Mouse (Mus musculus): ENCODE data around the gene Spag17.
A peak's percentile ranks its signal among the peaks of the same experiment; 100 is the strongest.
"Not testable (repeated sequence)": the region's sequence is repeated elsewhere in the genome, so short reads cannot be mapped to it uniquely, and the experiment has no call there.

Spag17 gene

DNA sequence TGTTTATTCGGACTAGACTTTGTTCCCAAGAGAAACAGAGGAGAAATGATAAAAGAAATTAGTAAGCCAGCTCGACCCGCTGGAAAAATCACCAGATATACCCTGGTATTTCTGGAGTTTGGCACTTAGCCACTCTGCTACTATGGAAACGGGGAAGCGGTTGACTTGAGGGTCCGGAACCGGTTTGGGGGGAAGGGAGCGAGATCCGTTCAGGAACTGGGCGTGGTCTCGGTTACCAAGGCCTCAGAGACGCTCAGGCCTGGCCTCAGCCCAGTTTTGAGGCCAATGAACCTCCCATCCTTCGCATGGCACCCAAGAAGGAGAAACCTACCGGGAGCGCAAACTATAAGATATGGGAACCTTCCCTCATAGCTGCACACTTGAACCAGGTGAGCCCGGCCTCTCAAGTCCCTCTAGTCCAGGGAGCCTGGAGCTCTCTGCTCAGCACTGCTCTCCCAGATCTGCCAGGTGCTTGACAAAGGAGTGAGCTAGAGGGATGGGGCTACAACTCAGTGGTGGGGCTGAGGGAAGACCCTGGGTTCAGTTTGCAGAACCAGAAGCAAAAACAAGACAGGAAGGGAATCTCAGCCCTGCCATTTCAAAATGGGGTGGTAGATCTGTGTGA, at the start of gene Spag17:
TSS of gene Spag17 (plus strand) at position 220 of the 625 bp plus-strand sequence.
- DNase-seq (ENCODE audit: low spot score): no peak

DNA sequence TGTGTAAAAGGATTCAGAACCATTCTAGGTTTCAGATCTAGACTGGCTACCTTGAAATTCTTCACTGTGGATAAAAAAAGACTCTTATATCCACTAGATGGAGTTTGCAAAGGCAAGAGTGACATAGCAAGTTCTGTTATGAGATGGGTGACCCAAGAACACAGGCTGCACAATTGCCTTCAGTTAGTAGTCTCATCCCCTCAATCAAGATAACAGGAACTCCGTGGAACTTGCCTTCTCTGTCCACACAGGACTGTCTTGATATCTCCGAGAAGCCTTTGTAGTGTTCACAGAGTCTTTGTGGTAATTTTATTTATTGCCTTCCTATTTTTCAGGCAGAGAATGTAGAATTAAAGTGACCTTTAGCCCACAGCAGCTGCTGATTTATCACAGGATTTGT, 42.9 kb upstream of the Spag17 start:
- DNase-seq (ENCODE audit: low spot score): no peak

DNA sequence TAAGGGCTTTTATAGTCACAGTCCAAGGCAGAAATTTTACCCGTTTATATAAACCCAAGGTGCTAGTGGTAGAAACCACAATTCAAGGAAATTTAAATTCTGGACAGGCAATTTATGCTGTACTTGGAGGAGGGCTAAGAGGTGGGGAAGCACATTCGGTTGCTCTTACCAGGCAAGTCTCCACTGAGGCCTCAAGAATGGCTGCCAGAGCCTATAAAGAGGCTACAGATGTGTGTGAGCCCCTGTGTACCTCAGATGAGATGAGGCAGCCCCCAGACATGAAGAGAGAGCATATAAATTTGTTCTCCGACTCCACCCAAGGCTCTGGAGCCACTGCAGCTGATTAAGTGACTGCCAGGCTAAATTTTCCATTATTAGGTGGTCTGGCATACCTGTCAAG, 42.4 kb upstream of the Spag17 start:
- no peak for DNase-seq (ENCODE audit: low spot score)

DNA sequence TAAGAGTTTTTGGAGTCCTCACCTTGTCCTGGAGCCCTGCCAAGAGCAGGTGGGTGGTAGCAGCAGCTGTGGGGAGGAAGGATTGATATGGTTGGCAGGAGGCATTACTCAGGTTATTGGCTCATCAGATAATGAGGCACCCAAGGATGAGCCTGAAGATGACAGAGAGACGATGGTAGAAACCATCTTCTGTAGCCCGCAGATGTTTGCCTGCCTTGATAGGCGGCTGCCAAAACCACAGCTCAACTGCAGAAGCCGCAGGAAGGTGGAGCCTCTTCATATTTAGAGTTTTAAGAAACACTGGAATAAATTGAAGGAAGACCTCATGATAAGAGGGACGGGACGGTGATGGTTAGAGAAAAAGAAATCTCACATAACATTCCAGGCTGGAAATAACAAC, 42.0 kb upstream of the Spag17 start:
- no peak for DNase-seq (ENCODE audit: low spot score)

DNA sequence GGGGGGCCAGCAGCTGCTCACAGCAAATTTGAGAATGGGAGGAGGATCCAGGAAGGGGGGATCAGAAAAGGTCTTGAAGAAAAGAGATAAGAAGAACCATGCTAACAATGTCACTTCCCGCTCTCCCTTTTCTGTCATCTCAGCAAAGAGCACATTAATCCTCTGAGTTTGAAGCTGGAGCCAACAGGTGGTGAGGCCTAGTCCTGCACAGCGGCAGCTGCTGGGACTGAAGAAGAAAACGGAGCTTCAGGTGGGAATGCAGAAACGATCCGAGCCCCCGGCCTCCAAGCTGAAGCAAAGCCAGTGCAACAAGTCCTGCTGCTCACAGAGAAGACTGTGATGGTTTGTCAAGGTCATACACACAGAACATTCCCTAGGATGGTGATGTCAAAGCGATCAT, 34.3 kb upstream of the Spag17 start:
- no peak for DNase-seq (ENCODE audit: low spot score)

DNA sequence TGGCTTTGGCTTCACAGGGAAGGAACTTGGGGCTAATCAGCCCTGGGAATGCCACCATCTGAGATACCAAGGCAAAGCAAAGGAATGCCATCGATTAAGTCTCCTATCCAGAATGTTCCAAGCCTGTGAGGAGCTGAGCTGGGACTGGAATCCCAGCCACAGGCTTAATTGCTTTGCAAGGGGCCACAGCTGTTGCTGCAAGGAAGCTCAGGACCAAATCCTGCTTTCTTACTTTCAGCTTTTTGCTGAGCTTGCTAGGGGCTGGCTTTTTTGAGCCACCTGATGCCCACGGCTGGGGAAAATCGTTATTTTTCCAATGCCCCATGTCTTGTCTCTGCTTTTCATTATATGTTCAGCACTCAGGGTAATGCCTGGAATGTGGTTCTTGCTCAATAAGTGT, 30.6 kb upstream of the Spag17 start:
- DNase-seq (ENCODE audit: low spot score): no peak

DNA sequence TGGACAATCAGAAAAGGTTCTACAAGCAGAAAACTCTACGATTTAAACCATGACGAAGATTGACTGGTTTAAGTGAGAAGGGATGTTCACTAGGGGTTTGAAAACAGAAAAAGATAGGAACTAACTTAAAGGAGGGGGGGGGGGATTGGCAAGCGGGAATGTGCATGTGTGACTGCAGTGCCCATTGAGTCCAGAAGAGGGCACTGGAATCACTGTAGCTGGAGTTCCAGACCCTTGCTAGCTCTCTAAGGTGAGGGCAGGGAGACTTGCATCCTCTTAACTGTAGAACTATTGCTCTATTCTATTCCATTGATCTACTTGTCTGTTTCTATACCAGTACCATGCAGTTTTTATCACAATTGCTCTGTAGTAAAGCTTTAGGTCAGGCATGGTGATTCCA, 26.3 kb upstream of the Spag17 start:
- DNase-seq (ENCODE audit: low spot score): no peak

DNA sequence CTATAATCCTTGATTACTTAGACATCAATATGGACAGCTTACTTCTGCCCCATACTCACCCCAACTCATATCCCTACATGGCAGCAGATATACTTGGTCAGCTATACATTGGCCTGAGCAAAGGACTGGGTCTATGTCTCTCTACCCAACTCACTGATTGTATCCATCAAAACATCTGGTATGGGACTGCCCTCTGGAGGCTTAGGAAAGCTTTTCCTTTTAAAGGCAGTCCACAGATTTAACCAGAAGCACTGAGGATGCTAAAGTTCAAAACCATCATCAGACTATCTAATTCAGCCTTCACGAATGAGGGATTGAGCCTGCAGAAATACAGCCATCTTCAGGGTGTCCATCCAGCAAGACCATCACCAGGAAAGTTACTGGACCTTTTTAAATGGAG, 20.5 kb upstream of the Spag17 start:
- no peak for DNase-seq (ENCODE audit: low spot score)

DNA sequence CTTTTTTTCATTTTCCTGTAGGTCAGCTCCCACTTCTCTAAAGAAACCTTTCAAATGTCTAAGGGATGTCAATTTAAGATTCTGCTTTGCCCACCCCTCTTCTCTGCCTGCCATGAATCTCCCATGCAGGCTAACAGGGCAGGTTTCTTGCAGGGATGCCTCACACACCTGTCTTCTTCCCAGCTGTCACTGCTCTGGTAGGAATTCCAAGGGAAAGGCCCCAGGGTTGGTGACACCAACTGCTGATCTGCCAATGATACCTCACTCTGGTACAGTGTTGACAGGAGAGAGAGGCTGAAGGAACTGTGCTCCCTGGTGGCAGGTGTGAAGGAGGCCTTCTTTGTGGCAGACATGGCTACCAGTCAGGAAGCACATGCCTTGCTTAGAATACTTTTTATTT, 10.1 kb upstream of the Spag17 start:
- DNase-seq (ENCODE audit: low spot score): no peak

DNA sequence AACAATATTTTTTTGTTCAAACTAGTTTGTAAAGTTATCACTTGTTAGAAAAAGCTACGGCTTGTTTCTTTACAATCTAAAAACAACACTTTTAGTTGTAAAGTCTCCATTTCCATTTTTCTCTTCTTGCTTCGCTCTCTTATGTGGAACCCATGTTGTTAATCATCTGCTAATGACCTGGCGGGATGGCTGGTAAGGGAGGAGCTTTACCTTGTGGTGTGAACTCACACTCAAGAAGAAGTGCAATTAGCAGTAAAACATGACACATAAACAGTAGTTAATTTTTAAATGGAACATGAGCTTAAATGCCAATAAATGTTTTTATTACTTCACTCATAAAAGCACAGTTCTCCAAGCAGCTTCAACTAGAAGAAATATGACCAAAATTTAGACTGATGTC, 3.7 kb upstream of the Spag17 start:
- DNase-seq (ENCODE audit: low spot score): no peak

DNA sequence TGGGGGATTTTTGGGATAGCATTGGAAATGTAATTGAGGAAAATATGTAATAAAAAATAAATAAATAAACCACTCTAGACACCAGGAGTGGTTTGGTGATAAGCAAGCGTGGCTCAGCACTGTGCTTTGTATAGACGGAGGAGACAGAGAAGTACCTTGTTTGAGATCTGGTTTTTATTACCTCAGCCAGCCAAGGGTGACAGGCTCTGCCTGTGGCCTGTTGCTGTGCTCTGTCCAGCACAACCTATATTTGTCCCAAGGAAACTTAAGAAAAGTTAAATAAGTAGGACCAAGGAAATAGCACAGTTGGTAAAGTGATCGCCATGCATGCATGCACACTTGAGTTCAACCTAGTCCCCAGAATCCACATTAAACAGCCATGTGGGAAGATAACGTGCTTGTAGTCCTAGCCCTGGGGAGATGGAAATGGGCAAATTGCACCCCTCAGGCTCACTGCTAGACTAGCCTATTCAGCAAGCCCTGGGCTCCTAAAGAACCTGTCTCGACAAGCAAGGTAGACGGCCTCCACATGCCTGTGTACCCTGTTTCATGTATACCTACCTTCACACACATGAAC, 1.1 kb upstream of the Spag17 start:
- no peak for DNase-seq (ENCODE audit: low spot score)

DNA sequence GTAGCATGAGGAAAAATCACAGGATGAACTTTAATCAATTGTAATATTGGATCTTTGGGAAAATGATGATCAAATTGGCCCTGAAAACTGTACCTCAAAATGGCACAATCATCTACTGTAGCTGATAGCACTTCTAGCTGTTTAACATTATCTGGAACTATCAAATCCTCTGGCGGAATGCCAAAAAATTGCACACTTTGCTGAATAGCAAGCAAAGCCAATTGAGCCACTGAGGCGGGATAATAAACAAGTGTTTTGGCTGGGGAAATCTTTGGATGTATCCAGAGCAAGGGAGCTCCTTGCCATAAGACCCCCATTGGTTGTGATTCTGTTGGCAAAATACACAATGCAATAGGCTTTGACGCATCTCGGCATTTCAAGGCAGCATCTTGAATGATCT, 9.5 kb downstream of the Spag17 start:
- DNase-seq (ENCODE audit: low spot score): not testable (repeated sequence)

DNA sequence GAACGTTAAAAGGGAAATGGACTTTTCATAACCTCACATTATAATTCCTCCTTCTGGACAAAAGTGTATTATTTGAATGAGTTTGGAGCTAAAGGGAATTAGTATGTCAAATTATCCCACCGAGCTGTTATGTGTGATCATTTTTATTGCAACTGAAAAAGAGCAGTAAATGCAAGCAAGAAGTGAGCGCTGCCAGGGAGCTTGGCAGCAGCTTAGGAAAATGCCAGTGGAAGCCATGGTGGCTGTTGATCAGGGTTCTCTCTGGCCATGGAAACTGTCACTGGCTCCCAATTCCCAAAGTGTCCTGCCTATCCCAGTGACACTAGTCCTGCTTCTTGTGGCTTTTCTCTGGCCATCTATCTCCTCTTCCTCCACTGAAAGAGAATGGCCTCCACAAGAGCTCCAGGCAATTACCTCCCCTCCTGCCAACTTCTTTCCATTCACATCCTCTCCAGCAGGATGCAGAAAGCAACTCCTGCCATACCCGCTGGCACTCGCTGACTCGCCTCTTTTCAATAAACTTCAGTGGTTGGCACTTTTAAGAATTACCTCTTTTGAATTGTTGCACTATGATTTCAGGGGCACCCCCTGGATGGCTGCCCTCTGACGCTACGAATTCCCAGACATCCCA, 28.7 kb downstream of the Spag17 start:
- DNase-seq (ENCODE audit: low spot score): no peak

DNA sequence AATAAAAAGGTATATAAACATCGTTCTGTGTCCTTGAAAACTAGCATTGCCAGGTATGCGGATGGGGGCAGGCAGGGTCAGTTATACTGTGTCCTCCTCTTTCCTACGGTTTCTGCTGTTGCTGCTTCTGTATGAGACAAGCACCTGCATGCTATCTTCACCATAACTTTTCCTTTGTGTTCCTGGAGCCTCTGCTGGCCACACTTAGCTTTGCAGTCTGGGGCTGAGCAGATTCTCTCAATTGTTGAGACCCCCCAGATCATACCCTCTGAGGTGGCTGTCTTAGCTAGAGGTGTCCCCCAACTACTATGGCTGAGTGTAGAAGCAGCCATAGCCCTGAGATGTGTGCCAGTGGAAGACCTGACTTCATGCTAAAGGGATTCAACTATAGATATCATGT, 37.7 kb downstream of the Spag17 start:
- DNase-seq (ENCODE audit: low spot score): no peak

DNA sequence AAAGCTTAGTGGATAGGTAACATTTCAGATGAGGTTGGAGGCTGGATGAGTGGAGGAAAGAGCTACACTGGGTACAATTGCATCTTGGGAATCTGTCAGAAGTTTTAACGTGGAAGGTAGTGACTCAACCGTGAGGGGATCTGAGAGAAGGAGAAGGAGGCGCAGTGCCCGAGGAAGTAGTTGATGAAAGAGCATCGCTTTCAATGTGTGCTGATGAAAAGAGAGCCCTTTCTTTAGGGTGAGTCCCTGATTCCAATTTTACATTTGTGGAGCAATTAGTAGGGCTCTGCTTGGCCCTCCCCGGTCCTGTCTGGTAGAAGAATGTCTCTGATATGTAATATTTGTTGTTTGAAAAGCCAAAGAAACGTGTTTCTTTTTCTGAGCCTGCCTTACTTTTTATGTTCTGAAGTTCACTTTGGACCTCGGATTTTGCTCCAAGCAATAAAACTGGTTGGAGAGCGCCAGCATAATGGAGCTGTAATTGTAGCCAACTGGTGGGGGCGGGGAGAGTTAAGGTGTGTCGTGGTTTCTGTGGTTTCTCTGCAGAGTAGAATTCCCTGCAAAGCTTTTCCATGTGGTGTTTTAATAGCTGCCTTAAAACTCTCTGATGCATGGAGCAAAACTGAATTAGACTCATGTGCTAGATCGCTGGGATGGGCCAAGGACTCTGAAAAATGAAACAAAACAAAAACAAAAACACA, 45.9 kb downstream of the Spag17 start:
- no peak for DNase-seq (ENCODE audit: low spot score)

DNA sequence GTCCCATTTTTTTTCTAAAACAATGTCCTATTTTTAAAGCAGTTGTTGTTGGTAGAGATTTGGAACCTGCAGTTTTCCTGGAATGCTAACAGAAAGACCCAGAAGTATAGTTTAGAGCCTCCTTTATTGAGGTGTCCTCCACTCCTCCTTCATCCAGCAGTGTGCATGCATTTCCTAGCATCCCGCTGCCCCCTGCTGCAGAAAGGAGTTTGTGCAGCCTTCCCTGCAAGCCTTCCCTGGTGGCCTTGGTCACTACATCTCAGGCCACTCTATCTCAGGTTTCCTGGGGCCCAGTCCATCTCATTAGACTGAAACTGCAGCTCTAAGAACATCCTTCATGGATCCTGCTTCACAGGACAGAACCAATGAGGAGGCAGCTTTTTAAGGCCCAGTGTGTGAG, 51.0 kb downstream of the Spag17 start:
- DNase-seq (ENCODE audit: low spot score): no peak

DNA sequence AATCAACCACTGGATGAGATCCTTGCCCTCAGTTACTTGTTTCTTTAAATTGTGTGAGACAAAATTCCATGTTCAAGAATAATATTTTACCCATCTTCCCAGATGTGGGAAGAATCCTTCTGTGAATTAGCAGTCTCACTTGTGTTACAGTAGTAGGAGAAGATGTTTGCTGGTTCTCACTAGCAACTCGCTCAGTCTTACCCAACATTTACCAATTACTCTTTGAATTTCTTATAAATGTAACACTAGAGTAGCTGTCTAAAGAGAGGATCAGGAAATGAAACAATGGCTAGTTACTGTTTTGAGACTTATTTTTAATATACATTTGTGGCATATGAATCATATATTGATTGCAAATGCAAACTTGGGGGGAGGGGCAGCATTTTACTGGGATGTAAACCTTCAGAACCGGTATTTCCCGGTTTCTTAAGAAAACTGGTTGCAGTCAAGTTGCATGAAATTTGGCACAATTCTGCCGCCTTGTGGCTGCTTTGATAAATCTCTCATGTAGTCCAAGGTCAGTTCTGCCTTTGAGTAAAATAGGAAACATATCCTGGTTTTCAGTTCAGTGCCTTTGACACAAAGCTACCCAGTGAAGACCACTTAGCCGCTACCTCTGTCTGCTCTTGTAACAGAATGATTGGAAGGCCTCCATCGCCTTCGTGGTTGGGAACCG, 53.5 kb downstream of the Spag17 start:
- DNase-seq (ENCODE audit: low spot score): peak; percentile 0

DNA sequence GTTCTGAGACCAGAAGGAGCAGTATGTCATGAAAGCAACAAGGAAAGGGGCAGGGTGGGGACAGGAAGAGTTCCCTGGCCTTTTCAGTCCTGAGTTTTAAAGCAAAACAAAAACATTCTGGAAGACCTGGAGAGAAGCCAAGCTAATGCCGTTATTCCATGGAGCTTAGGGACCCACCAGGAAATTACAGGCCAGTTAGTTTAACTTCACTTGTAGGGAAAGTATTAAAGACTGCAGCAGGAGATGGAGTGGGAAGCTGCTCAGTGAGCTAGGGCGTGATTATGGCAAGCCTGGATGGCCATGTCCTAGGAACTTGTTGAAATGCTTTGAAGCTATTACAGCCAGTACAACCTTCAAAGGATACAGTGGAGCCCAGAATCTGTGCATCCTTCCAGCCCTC, 60.0 kb downstream of the Spag17 start:
- no peak for DNase-seq (ENCODE audit: low spot score)

DNA sequence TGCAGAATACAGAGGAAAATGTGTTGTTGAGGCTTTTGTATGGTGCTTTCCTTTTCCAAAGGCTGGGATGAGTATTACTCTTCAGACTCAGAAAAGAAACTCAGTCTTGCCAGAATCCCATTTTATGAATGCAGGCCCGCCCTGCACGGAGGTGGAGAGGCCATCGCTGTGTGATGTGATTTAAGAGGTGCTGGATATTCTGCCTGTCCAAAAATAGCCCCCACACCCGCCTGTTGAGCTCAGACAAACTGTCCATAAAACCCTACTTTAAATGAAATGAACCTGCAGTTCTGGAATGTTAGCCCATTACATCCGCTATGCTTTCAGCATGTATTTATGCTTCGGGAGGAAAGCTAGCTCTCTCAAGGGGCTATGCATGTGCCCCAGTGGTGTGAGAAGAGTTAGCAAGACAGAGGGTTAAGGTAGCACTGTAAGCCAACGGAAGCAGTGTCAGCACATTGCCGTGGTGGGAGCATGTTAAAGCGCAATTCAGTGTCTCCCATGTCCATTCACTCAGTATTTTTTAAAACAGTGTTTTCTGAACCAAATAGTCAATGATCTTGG, 68.9 kb downstream of the Spag17 start:
- DNase-seq (ENCODE audit: low spot score): no peak

DNA sequence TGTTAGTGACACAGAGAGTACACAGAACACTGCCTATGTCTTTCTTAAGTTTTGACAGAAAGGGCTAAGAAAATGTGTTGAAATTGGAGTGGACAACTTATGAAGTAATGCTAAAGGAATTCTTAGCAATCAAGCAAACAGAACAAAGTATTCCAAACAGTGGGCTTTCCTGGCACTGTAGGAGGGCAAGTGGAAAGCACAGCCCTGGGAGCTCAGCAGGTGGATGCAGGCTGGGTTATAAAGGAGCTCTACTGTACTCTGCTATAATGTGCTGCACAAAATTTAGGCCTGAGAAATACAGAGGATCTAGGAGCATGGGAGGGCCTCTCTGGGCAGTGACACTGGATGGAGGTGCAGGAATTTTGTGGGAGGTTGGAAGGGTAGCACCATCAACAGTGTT, 71.3 kb downstream of the Spag17 start:
- DNase-seq (ENCODE audit: low spot score): no peak

DNA sequence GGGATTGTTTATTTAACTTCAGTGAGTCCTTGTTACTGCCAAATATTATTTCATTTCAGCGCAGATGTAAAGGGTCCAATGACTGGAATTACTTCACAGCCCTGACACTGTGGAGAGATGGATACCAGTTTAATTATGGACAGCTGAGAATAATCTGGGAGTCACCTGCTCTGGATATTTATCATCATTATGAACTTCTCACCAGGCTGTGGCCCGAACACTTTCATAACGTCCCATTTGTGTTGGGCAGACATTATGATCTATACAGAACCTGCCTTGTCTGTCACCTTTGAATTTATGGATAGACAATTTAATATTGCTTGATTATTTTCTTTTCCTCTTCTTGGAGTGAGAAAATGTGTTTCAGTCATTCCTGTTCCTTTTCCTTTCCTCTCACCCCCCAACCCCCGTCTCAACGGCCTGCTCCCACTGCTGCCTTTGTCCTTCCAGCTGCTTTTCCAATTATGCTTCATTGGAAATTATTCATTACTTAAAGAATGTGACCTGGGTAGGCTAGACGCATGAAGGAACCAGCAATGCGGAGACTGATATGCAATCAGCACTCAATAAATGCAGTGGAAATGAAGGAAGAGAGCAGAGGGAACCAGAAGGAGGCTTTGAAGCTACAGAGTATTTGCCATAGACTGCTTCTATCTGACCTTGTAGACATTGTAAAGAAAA, 74.7 kb downstream of the Spag17 start:
- no peak for DNase-seq (ENCODE audit: low spot score)

DNA sequence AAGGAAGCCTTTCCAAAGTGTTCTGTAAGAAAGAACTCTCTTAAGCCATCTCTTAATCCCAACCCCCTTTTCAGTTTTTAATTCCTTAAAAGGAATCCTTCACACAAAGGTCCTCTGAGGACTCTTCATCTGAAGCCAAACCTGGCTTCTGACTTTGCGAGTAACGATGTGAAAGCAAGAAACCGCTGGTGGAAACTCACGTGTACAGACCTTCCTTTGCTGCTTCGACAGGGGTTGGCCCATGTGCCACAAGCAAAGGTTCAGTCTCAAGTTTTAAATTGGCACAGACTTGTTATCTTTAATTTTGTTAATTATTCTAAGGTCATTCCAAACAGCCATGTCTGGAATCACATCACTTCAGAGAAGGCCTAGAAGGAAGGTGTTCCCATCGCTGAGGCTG, 79.1 kb downstream of the Spag17 start:
- no peak for DNase-seq (ENCODE audit: low spot score)

Data from c-Kit-positive CD71-positive TER-119-positive erythroid progenitor cells, embryonic 14.5 days (primary cell).